Mouse (Mus musculus) megakaryocyte-erythroid progenitor cell, adult 5 weeks (primary cell): ENCODE measurements around the gene 4930518I15Rik. TPM values are rescaled to one million over a fixed set of nuclear protein-coding genes. Genes with fewer than 3 reads are reported as not detected.

ENCODE experiments used
- polyA plus RNA-seq: library from polyadenylated mRNA; stranded (reverse); fragments of >175 nt; gene quantifications from 2 replicates; pipeline ENCODE4 v1.2.3, GENCODE M21; 2012

4930518I15Rik gene
- not detected in 2 replicates for polyA plus RNA-seq

DNA sequence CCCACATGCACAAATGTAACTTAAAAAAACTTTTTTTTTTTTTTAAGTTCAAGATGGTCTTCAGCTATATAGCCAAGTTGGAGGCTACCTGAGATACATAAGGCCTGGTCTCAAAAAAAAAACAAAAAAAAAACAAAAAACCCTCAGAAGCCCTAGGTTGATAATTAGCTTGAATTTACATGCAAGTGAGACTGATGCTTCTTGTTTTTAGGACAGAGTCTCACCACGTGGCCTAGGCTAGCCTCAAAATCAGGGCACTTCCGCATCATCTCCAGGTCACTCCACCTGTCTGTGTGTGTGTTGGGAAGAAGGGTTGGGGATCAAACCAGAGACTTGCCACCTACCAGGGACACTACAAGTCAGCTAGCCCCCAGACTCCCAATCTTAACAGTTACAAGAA is at the start of gene 4930518I15Rik:
Gene 4930518I15Rik, minus strand, starts transcription at position 112 of the 400 bp plus-strand sequence.

DNA sequence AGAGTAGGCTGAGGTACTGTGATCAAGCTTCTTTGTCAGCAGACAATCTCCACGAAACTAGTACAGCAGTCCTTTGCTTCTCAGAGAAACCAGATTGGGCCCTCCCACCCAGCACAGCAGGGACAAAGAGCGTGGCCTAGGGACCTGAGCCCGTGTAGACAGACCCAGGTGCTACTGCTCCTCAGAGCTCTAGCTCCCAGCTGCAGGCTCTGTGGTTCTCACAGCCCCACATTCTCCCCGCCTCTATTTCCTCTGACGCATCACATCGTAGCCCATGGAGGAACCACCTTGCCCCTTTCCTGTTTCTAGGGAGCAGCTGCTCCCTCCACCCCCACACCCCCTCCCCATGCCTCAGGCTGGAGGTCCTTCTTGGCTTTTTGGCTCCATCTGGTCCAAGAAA is 29.3 kb upstream of the 4930518I15Rik start, which contains the start of gene Sla2:
Gene Sla2, minus strand, starts transcription at position 176 of the 400 bp plus-strand sequence.

DNA sequence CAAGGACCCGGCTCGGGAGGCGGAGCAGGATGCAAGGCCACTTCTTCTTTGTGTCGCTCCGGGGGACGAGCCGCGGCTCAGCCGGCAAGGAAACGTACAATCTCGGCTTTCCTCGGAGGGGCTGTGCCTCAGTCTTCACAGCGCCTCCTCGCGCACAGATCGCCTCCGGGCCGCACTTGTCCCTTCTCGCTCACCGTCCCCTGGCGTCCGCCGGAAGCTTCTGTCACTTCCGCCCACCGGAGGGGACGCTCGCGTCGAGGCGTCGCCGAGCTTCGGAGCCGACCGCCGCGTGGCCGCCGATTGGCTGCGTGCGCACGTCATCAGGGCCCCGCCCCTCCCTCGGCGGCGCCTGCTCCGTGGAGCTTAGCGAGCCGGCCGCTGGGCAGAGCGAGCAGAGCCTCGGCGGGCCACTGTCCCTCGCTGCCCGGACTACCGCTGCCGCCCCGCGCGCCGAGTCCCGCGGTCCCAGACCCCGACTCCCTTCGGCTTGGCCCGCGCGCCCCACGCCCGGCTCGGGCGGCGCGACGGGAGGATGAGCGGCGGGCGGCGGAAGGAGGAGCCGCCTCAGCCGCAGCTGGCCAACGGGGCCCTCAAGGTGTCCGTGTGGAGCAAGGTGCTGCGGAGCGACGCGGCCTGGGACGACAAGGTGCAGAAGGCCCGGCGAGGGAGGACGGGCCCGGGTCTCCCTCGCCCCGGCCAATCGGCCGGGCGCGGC is 5.2 kb upstream of the 4930518I15Rik start, which contains the start of gene Rab5if:
Gene Rab5if, plus strand, starts transcription at position 357 of the 715 bp plus-strand sequence.

DNA sequence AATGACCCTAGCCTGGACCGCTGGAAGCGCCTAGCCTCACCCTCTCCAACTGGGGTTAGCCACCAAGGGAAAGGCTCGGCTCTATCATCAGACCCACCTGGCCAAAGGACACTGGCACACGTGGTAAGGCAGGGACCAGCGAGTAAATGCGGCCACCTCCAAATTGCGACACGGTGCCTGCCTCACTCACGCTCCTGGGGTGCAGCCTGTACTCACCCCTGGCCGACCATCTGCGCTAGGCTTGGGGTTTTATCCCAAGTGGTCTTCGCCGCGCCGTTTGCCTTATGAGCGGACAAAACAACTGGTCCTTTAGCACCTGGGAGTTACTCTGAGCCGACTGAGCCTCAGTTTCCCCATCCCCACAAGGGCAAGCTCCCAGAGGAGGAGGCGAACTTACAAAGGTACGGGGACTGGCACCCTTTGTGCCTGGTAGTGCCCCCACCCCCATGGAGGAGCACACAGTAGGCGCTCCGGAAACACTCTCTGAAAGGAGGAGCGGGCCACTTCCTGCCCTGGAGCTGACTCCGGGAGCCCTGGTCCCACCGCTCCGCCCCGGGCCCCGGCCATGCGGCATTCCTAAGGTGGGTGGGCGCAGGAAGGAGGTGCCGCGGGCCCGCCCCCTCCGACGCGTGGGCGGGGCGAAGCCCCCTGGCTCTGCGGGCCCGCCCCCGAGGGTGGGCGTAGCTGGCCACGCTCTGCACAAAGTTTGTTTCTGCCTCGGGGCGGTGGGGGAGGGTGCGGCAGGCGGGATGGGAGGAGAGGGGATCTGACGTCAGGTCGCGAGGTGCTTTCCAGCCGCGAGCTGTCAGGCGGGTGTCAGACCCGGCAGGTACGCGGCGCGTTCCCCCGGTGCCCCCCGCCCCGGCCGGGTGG is 18.2 kb downstream of the 4930518I15Rik start, which contains the start of gene Tgif2:
Gene Tgif2, plus strand, starts transcription at position 689 of the 873 bp plus-strand sequence.

Other genes starting within 250 kb of the 4930518I15Rik start
- 72.4 and 105 TPM in 2 replicates for gene Dlgap4, start 244.2 kb downstream of the 4930518I15Rik start, polyA plus RNA-seq
- 0.16 TPM in 1 of 2 replicates, not detected in the other for gene Myl9, start 82.5 kb downstream of the 4930518I15Rik start, polyA plus RNA-seq
- gene Tgif2, start 17.9 kb downstream of the 4930518I15Rik start, polyA plus RNA-seq = 55.5 and 90.2 TPM in 2 replicates
- gene Rab5if, start 5.2 kb upstream of the 4930518I15Rik start, polyA plus RNA-seq = 92.2 and 94.5 TPM in 2 replicates
- 1.5 and 1.9 TPM in 2 replicates for gene Sla2, start 29.2 kb upstream of the 4930518I15Rik start, polyA plus RNA-seq
- gene Ndrg3, start 134.1 kb upstream of the 4930518I15Rik start, polyA plus RNA-seq = 2.4 and 4.0 TPM in 2 replicates
- gene Dsn1, start 149.2 kb upstream of the 4930518I15Rik start, polyA plus RNA-seq = 2.0 and 2.5 TPM in 2 replicates
- 10.3 and 19.8 TPM in 2 replicates for gene Soga1, start 221.3 kb upstream of the 4930518I15Rik start, polyA plus RNA-seq
- gene Tldc2, start 229.1 kb upstream of the 4930518I15Rik start, polyA plus RNA-seq = not detected in 2 replicates